Mouse (Mus musculus): ENCODE measurements around the gene Inpp1.

DNA sequence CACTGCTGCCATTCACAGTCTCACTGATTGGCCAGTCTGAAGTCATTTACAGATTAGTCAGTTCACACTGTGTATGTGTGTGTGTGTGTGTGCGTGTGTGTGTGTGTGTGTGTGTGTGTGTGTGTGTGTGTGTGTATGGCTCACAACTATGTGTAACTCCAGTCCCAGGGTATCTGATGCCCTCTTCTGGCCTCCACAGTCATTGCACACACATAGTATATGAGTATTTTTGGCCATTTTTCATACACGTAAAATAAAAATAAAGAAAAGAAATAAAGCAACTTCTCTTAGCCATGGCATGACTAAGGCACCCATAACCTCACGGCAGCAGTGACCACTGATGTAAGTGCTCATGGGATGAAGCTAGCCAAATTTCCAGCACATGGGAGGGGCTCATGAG lies 23.8 kb downstream of the Inpp1 start:
- TF ChIP-seq POLR2A (IDR thresholded peaks at IDR 0.05; ENCODE audit: borderline replicate concordance, extremely low read depth, low read depth, low read length) (no peak), CTCF (IDR thresholded peaks at IDR 0.05; ENCODE audit: insufficient read depth, low read length) (no peak)

All from lung, adult 2 months (tissue).